Mouse (Mus musculus) intestine, postnatal 0 days (tissue): ENCODE results near the gene Rnft2. TPM values are rescaled to one million over a fixed set of nuclear protein-coding genes. Genes with fewer than 3 reads are reported as not detected.

ENCODE experiments used
- ATAC-seq: fragments of 200-750 bp; cut with Nextera tagmentation; 2 replicates; pipeline ENCODE4 v1.8.0; 2017; ENCODE audit warnings: mild to moderate bottlenecking, moderate TSS enrichment, moderate library complexity
- H3K27ac ChIP-seq: fragments of 300-500 bp; sonication (generic); 2 replicates; pipeline ENCODE4 v1.5.1; 2014; ENCODE audit warnings: mild to moderate bottlenecking, low read depth, low read length, moderate library complexity
- H3K27me3 ChIP-seq: fragments of 300-500 bp; sonication (generic); replicated peaks from 2 replicates; pipeline ENCODE4 v1.6.1; 2014; ENCODE audit warnings: low read length, mixed read lengths; ENCODE audit not compliant: control insufficient read depth, insufficient read depth
- H3K36me3 ChIP-seq: fragments of 300-500 bp; sonication (generic); 2 replicates; pipeline ENCODE4 v1.6.1; 2014; ENCODE audit warnings: mild to moderate bottlenecking, moderate library complexity; ENCODE audit not compliant: control insufficient read depth, insufficient read depth
- H3K4me1 ChIP-seq: fragments of 300-500 bp; sonication (generic); replicated peaks from 2 replicates; pipeline ENCODE4 v1.6.1; 2014; ENCODE audit warnings: antibody characterized with exemption, low read length, mixed read lengths; ENCODE audit not compliant: control insufficient read depth, insufficient read depth
- H3K4me2 ChIP-seq: fragments of 300-500 bp; sonication (generic); replicated peaks from 2 replicates; pipeline ENCODE4 v1.6.1; 2014; ENCODE audit warnings: low read depth, mild to moderate bottlenecking, moderate library complexity
- H3K4me3 ChIP-seq: fragments of 300-500 bp; sonication (generic); 2 replicates; pipeline ENCODE4 v1.5.1; 2014; ENCODE audit warnings: low read depth, low read length
- H3K9ac ChIP-seq: fragments of 300-500 bp; sonication (generic); 2 replicates; pipeline ENCODE4 v1.6.1; 2014; ENCODE audit warnings: mild to moderate bottlenecking, low read depth, low read length
- H3K9me3 ChIP-seq: fragments of 300-500 bp; sonication (generic); 2 replicates; pipeline ENCODE4 v1.6.1; 2016; ENCODE audit warnings: mixed run types; ENCODE audit not compliant: control insufficient read depth
- CTCF ChIP-seq: sonication (generic); IDR thresholded peaks from 2 replicates; pipeline ENCODE4 v1.5.1; 2016; ENCODE audit warnings: low read depth, mild to moderate bottlenecking, control low read depth, antibody characterized with exemption, moderate library complexity
- WGBS: fragments of 180-500 bp; shearing (Covaris S2); extraction: QIAGEN DNeasy Blood & Tissue Kit; methylation state at CpG from one replicate; pipeline ENCODE4 v1.1.7; 2014; 5-methylcytosine and 5-hydroxymethylcytosine counted together
- polyA plus RNA-seq: library from polyadenylated mRNA; unstranded; fragments of >200 nt; fragmentation: Nextera tagmentation; extraction: Ambion mirVana; gene quantifications from 2 replicates; pipeline ENCODE4 v1.2.1, GENCODE M21; 2015

Gene Rnft2
- polyA plus RNA-seq, 1 experiment from 2014 or later = 0.42 TPM

DNA sequence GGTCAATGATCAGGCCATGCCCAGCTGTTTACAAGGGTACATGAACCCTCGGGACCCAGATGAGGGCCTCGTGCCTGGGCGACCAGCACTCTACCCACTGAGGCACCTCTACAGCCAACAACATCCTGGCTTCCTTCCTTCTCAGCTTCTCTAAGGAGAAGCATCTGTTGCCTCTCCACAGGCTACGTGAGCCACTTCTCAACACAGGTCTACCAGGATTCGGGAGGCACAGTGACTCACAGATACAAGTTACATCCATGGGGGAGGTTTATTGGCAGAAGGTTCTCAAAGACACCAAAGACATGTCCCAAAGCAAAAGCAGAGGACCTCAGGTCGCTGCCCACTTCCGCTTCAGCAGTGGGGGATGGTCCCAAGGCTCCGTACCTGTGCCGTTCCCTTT is 54.4 kb downstream of the Rnft2 start:
- WGBS = 75% methylated on average over 9 of the region's 9 CpGs
- ATAC-seq = no peak
- no peaks in the 10 kb centered on the region for H3K4me1 ChIP-seq
- H3K36me3 ChIP-seq = no peaks in the 10 kb centered on the region
- H3K4me3 ChIP-seq = no peak overlapping the region
- H3K9ac ChIP-seq = no peak overlapping the region
- H3K4me2 ChIP-seq = no peak overlapping the region
- no peak overlapping the region for H3K27ac ChIP-seq
- H3K9me3 ChIP-seq = no peaks in the 10 kb centered on the region
- H3K27me3 ChIP-seq = no peaks in the 10 kb centered on the region
- no peak for TF ChIP-seq CTCF

DNA sequence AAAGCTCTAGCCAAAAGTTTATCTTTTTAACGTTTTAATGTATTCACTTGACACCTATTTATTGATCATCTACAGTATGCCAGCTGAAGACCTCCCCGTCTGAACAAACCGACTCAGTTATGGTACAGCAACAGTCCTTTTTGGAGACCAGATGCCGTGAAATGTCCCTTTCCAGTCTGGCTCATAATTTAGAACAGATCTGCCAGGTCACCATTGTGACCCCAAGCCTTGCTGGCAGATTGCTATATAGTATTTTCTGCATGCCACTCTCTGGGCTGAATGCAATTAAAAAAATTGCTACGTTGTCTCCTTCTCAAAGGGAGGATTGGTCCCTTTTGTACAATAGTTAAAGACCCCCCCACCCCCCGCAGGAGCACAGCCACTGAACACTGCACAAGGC is 56.6 kb downstream of the Rnft2 start:
- ATAC-seq = no peak
- no peak overlapping the region for H3K27ac ChIP-seq
- no peak overlapping the region for H3K4me3 ChIP-seq
- H3K9me3 ChIP-seq = no peaks in the 10 kb centered on the region
- H3K36me3 ChIP-seq = no peaks in the 10 kb centered on the region
- H3K9ac ChIP-seq = no peak overlapping the region
- 59% methylated on average over 6 of the region's 6 CpGs for whole genome bisulfite sequencing
- H3K4me1 ChIP-seq = no peaks in the 10 kb centered on the region
- no peak for TF ChIP-seq CTCF
- H3K27me3 ChIP-seq = no peaks in the 10 kb centered on the region
- no peak overlapping the region for H3K4me2 ChIP-seq

DNA sequence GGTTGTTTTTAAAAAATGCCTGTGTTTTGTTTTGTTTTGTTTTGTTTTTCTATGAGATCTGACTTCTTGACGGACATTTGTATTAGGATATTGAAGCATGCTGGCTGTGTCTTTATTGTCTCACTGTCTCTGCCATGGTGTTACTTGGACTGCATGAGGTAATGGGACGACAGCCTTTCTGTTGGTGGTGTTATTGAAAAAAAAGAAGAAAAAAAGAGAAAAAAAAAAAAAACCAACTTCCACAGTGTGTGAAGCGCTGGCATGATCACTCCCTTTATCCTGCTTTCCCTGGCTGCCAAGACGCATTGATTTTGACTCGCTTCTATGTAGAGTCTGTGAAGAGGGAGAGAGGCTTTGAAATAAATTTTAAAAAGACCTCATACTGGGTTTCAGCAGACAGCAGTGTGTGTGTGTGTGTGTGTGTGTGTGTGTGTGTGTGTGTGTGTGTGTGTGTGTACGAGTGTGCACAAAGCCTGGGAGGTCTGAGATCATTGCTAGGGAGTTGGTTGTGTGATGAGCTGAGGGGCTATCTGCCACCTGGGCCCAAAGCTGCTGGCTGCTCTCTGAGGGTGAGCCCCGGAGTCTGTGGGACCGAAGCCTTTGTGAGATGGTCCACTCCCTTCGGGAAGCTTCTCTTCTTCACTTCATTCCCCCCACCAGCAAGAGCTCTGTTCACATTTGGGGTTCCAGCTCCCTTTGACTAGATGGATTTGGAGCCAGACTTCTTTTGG is 57.8 kb downstream of the Rnft2 start:
- Histone ChIP-seq H3K9me3 (no peaks in the 10 kb centered on the region), H3K4me1 (no peaks in the 10 kb centered on the region), H3K4me3 (no peak overlapping the region), H3K9ac (no peak overlapping the region), H3K4me2 (no peak overlapping the region), H3K27me3 (no peaks in the 10 kb centered on the region), H3K36me3 (no peaks in the 10 kb centered on the region), H3K27ac (no peak overlapping the region)
- WGBS = 87% methylated on average over 9 of the region's 9 CpGs
- no peak for ATAC-seq
- TF ChIP-seq CTCF = no peak

DNA sequence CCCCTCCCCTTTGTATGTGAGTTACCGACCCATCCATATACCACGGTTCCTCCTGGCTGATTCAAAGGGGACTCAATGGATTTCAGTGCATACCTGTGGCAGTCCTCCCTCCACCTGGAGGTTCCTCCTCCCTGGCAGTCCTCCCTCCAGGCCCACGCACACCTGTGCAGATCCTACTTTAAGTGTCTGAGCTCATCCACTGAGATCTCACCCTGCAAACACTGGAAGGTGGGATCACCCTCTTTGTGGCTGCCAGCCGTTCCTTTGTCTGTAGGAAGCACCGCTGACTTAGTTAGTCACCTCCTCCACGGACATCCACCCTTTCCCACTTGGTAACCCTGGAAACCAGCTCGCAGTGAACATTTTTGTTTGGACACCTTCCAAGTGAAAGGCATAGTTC is 67.3 kb downstream of the Rnft2 start:
- H3K9me3 ChIP-seq = no peaks in the 10 kb centered on the region; the same call in 1 of the 2 replicates
- H3K36me3 ChIP-seq = no peaks in the 10 kb centered on the region
- 72% methylated on average over 7 of the region's 7 CpGs for WGBS
- H3K4me2 ChIP-seq = no peak overlapping the region
- H3K27ac ChIP-seq = no peak overlapping the region
- TF ChIP-seq CTCF = no peak
- no peaks in the 10 kb centered on the region for H3K4me1 ChIP-seq
- no peak overlapping the region for H3K4me3 ChIP-seq
- H3K27me3 ChIP-seq = peaks cover 35% of the 10 kb centered on the region
- ATAC-seq = no peak
- H3K9ac ChIP-seq = no peak overlapping the region

DNA sequence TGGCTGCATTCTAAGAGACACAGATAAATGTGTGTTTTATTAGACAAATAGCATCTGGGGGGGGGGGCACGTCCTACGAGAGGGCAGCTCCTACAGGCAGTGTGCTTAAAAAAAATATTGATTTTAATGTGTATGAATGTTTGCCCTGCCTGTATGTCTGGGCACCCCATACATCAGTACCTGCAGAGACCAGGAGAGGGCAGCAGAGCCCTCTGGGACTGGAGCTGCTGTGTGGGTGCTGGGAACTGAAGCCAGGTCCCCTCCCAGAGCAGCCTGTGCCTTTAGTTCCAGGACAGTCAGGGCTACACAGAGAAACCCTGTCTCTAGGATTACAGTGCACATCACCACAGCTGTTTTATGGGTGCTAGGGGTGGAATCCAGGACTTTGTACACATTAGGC is 69.8 kb downstream of the Rnft2 start:
- Histone ChIP-seq H3K4me2 (no peak overlapping the region), H3K4me3 (no peak overlapping the region), H3K27ac (no peak overlapping the region), H3K9me3 (no peaks in the 10 kb centered on the region; the same call in 1 of the 2 replicates), H3K4me1 (0 out of 2 replicates have a peak, but pooled peaks cover 2% of the 10 kb centered on the region), H3K36me3 (no peaks in the 10 kb centered on the region), H3K9ac (no peak overlapping the region), H3K27me3 (peaks cover 60% of the 10 kb centered on the region)
- ATAC-seq = no peak
- peak; percentile 45 for TF ChIP-seq CTCF
- 22% methylated on average over 2 of the region's 2 CpGs for WGBS

DNA sequence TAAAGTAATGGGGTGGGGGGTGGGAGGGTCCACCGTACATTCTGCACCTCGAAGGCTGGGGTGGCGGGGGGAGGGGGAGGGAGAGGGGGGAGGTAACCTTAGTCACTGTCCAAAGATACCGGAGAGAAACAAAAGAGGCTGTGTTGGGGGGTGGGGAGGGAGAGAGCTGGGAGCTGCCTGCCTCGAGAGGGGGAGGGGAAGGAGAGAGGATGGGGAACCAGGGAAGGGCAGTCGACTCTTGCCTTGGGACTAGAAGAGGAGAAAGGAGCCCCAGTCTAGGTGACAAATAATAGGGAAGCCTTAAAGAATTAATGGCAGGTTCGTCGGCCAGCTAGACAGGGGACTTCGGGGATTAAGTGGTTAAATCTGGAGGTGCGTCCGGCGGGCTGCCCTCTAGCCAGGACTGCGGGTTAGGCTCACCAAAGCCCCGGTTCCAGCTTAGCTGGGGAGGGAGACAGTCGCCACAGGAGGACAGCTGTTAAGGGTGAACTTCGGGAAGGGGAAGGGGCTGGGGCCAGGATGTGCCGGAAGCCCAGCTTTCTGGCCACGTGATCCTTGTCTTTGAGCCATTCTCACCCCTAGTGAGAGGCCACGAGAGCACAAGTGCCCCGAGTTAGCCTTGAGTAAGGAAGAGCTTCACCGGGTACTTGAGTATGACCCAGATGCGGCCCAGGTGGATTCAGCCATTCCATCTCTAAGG is 70.5 kb downstream of the Rnft2 start:
- H3K4me1 ChIP-seq = 0 out of 2 replicates have a peak, but pooled peaks cover 2% of the 10 kb centered on the region
- H3K9ac ChIP-seq = no peak overlapping the region
- peak overlapping the region; percentile 32; the same call in 1 of the 2 replicates for H3K4me2 ChIP-seq
- no peaks in the 10 kb centered on the region; the same call in 1 of the 2 replicates for H3K9me3 ChIP-seq
- ATAC-seq = no peak
- H3K27ac ChIP-seq = no peak overlapping the region
- under 1% methylated on average over 22 of the region's 22 CpGs for WGBS
- TF ChIP-seq CTCF = no peak
- no peaks in the 10 kb centered on the region for H3K36me3 ChIP-seq
- no peak overlapping the region for H3K4me3 ChIP-seq
- peaks cover 67% of the 10 kb centered on the region for H3K27me3 ChIP-seq
